Mouse (Mus musculus) lung, adult 2 months (tissue): ENCODE results near the gene Qrich1. TPM values are rescaled to one million over a fixed set of nuclear protein-coding genes. Genes with fewer than 3 reads are reported as not detected.
"Not testable (repeated sequence)": the region's sequence is repeated elsewhere in the genome, so short reads cannot be mapped to it uniquely, and the experiment has no call there.

Source experiments
- DNase-seq: peaks from one replicate; pipeline ENCODE4 v3.0.0; 2022
- H3K4me1 ChIP-seq: fragments of 200-500 bp; 2 replicates; pipeline ENCODE4 v1.6.1; 2011; ENCODE audit warnings: low read length; ENCODE audit not compliant: control insufficient read depth, insufficient read depth
- H3K4me3 ChIP-seq: fragments of 200-500 bp; replicated peaks from 2 replicates; pipeline ENCODE3; 2011; ENCODE audit warnings: low read depth, mild to moderate bottlenecking, control low read depth, low read length; ENCODE audit errors: extremely low read depth
- CTCF ChIP-seq: fragments of 200-500 bp; IDR thresholded peaks from 2 replicates; pipeline ENCODE4 v1.5.1; 2011; ENCODE audit warnings: mild to moderate bottlenecking, low read length, control low read depth; ENCODE audit not compliant: insufficient read depth
- POLR2A ChIP-seq: fragments of 200-500 bp; IDR thresholded peaks from 2 replicates; pipeline ENCODE4 v1.6.1; 2011; ENCODE audit warnings: low read depth, mild to moderate bottlenecking, control low read depth, low read length, borderline replicate concordance; ENCODE audit errors: extremely low read depth
- WGBS: fragments of 180-500 bp; shearing (Covaris S2); methylation state at CpG from one replicate; pipeline ENCODE4 v1.1.7; 2018; 5-methylcytosine and 5-hydroxymethylcytosine counted together
- polyA plus RNA-seq: library from polyadenylated mRNA; depleted of rRNA; stranded (reverse); fragments of >200 nt; gene quantifications from 2 replicates; pipeline ENCODE4 v1.2.3, GENCODE M21; 2012

Gene Qrich1
- polyA plus RNA-seq, 1 experiment: 64.4 TPM

DNA sequence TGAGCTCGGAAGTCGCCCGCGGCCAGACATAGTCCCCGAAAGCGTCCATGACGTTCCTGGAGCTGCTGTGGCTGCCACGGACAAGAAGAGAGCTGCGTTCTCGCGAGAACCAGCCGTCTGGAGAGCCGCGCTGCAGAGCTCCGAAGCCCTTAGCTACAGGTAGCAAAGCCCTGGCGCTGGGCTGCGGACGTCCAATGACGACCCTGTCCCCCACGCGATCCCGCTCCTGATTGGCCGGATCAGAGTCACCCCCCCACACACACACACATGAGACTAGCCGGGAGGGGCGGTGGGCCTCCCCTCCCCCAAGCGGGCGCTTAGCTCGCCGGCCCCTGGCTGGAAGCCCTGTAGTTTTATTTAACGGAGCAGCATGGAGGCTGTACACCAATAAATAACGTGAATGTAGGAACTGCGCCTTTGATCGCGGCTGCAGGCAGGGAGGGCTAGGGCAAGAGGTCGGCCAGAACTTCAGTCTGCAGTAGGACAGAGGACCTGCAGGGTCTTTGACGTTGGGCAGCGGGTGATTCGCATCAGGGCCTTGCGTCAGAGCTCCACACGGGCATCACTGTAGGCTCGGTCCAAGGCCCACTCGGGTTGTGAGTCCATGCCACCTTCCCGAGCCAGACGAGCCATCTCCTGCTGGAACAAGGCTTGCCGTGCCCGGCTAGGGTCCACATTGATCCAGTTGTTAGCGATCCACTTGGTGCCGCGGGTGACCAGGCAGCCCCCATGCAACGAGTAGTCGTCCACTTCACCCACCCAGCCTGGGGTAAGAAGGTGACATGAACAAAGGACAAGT lies 62.1 kb downstream of the Qrich1 start, which contains the start of gene Wdr6:
Gene Wdr6 (minus strand): TSS at position 195 of the 799 bp plus-strand sequence.
- H3K4me1 ChIP-seq: peaks cover 4% of the 10 kb centered on the region
- WGBS: 5% methylated on average over 51 of the region's 51 CpGs
- H3K4me3 ChIP-seq: peak within 1 kb of the TSS; percentile 81
- TF ChIP-seq POLR2A (peak; percentile 74; the same call in 1 of the 2 replicates), CTCF (no peak)
- peak; percentile 83 for DNase-seq

- Histone ChIP-seq H3K4me1 (peaks cover 4% of the 10 kb centered on the region), H3K4me3 (peak overlapping the region; percentile 81)
- TF ChIP-seq CTCF: no peak
- TF ChIP-seq POLR2A: no peak
- WGBS: 47% methylated on average over 5 of the region's 5 CpGs
- no peak for DNase-seq
Measured at GRCm38 (mm10) chr9:108579344-108579690, 62.7 kb downstream of the Qrich1 start.

GRCm38 (mm10) chr9:108587571-108588180 lies 71.1 kb downstream of the Qrich1 start:
- Histone ChIP-seq H3K4me1 (no peaks in the 10 kb centered on the region), H3K4me3 (no peak overlapping the region)
- TF ChIP-seq POLR2A (no peak), CTCF (no peak)
- no peak for DNase-seq
- 28% methylated on average over 14 of the region's 14 CpGs for WGBS

- no peak for DNase-seq
- Histone ChIP-seq H3K4me3 (no peak overlapping the region), H3K4me1 (no peaks in the 10 kb centered on the region)
- no peak for TF ChIP-seq CTCF
- no peak for TF ChIP-seq POLR2A
- WGBS: 72% methylated on average over 5 of the region's 5 CpGs
Measured at GRCm38 (mm10) chr9:108589229-108589628, 72.6 kb downstream of the Qrich1 start.

GRCm38 (mm10) chr9:108591462-108591861 lies 74.9 kb downstream of the Qrich1 start:
- no peak for DNase-seq
- TF ChIP-seq POLR2A (no peak), CTCF (no peak)
- 80% methylated on average over 4 of the region's 4 CpGs for WGBS
- Histone ChIP-seq H3K4me3 (no peak overlapping the region), H3K4me1 (no peaks in the 10 kb centered on the region)

DNA sequence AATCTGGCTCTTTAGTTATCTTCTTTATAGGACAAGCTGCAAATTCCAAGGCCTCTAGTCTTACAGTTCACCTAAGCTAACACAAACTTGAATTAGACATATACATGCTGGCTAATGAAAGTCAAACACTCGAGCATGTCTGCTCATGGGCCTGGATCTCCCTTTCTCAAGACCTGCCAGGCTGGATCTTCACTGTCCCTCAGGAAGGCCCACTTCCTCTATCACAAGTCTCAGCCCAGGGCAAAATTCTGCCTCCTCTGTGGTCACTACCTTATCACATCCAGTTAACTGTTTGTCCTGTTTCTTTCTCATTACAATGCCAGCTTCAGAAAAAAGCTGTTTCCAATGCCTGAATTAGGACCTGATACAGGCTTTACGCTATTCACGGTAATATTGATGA lies 77.7 kb downstream of the Qrich1 start:
- no peak overlapping the region for H3K4me3 ChIP-seq
- DNase-seq: no peak
- no peak for TF ChIP-seq POLR2A
- no peak for TF ChIP-seq CTCF
- 72% methylated on average over 3 of the region's 3 CpGs for WGBS
- no peaks in the 10 kb centered on the region for H3K4me1 ChIP-seq

- TF ChIP-seq CTCF (no peak), POLR2A (0 out of 2 replicates have a peak, but pooled peaks have one; percentile 13)
- peak; percentile 74 for DNase-seq
- Histone ChIP-seq H3K4me3 (peak within 1 kb of the TSS; percentile 53), H3K4me1 (no peaks in the 10 kb centered on the region)
- 3% methylated on average over 69 of the region's 69 CpGs for WGBS
Measured at GRCm38 (mm10) chr9:108596998-108597764, 80.6 kb downstream of the Qrich1 start, which contains the start of gene P4htm. Gene P4htm (minus strand): TSS chr9:108597667.

DNA sequence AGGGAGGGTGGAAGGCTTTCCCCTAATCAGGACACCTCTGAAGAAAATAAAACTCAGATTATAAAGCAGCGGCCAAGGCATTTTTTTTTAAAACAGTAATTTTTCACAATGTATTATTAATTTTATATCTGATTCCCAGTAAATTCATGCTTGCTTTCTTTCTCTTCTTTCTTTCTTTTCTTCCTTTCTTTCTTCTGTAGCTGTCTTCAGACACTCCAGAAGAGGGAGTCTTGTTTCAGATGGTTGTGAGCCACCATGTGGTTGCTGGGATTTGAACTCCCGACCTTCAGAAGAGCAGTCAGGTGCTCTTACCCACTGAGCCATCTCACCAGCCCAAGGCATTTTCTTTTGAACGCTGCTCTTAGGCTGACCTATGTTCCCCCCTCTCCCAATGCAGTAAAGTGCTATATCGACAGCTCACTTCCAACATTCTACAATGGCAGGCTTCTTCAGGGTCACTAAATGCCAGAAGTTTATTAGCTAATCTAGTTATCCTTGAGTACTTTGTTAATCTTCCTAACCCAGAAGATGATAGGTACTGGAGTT lies 82.5 kb downstream of the Qrich1 start:
- 75% methylated on average over 4 of the region's 4 CpGs for WGBS
- Histone ChIP-seq H3K4me3 (no peak overlapping the region), H3K4me1 (no peaks in the 10 kb centered on the region)
- no peak for TF ChIP-seq POLR2A
- TF ChIP-seq CTCF: no peak
- DNase-seq: no peak

DNA sequence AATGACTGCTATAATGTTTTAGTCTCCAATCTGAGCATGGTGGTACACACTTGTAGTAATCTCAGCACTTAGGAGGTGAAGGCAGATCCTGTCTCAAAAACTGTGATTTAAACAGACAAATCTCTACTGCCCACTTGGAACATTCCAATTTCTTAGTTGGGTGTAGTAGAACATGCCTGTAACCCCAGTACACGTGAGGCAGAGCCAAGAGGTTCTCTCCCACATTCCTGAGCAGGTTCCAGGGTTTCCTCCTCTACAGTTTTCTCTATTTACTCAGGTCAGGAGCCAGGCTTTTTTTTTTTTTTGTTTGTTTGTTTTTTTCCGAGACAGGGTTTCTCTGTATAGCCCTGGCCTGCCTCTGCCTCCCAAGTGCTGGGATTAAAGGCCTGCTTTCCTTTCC lies 83.4 kb downstream of the Qrich1 start:
- TF ChIP-seq CTCF (no peak), POLR2A (no peak)
- DNase-seq: peak; percentile 18
- no peaks in the 10 kb centered on the region for H3K4me1 ChIP-seq
- no peak overlapping the region for H3K4me3 ChIP-seq
- 34% methylated on average over 2 of the region's 2 CpGs for WGBS

GRCm38 (mm10) chr9:108601986-108602385 lies 85.4 kb downstream of the Qrich1 start:
- TF ChIP-seq CTCF (no peak), POLR2A (no peak)

DNA sequence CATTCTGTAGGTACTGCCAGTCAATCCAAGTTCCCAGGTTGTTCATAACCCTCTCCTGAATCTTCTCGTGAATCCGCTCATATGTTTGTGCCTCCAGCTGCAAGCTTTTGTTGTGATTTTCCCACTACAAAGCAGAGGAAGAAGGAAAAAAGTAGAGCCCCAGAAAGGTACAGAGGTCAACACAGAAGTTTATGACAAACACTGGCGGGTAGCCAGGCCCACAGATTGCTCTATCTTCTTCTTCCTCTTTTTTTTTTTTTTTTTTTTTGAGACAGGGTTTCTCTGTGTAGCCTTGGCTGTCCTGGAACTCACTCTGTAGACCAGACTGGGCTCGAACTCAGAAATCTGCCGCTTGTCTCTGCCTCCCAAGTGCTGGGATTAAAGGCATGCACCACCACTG lies 91.3 kb downstream of the Qrich1 start:
- H3K4me3 ChIP-seq, H3K4me1 ChIP-seq, DNase-seq: not testable (repeated sequence)
- 82% methylated on average over 5 of the region's 5 CpGs for WGBS

More at GRCm38 (mm10) chr9:108601986-108602385, 85.4 kb downstream of the Qrich1 start:
- WGBS: 54% methylated on average over 4 of the region's 4 CpGs
- DNase-seq: no peak
- Histone ChIP-seq H3K4me3 (no peak overlapping the region), H3K4me1 (no peaks in the 10 kb centered on the region)
